Mouse (Mus musculus) liver, embryonic 14.5 days (tissue): ENCODE measurements at regions not wholly inside any gene's neighbourhood (a gene's known extent, or its start where the extent isn't known, plus 50 kb on each side); places are given as distances from the start of the nearest gene placed in this dataset.

Source experiments
- ATAC-seq: fragments of 200-750 bp; cut with Nextera tagmentation; 2 replicates; pipeline ENCODE4 v1.8.0; 2017; ENCODE audit warnings: moderate number of reproducible peaks, mild to moderate bottlenecking, moderate library complexity; ENCODE audit not compliant: insufficient read depth
- DNase-seq, 3 experiments: peaks; one replicate each; pipeline ENCODE4 v3.0.0-alpha.2; 2012 to 2013; ENCODE audit warnings: low read depth in 3 of 3, low spot score in 3 of 3
- H3K27ac ChIP-seq: fragments of 300-500 bp; sonication (generic); 2 replicates; pipeline ENCODE4 v1.5.1; 2014; ENCODE audit warnings: moderate library complexity, mild to moderate bottlenecking, control low read depth, inconsistent platforms
- H3K27me3 ChIP-seq: fragments of 300-500 bp; sonication (generic); 2 replicates; pipeline ENCODE4 v1.6.1; 2014; ENCODE audit warnings: mild to moderate bottlenecking, low read length, moderate library complexity; ENCODE audit not compliant: control insufficient read depth, insufficient read depth
- H3K36me3 ChIP-seq: fragments of 300-500 bp; sonication (generic); replicated peaks from 2 replicates; pipeline ENCODE4 v1.6.1; 2014; ENCODE audit warnings: low read depth; ENCODE audit not compliant: control insufficient read depth, insufficient read depth
- H3K4me1 ChIP-seq, 2 experiments: fragments of 200-500 bp in 1 of 2; fragments of 300-500 bp in 1 of 2; sonication (generic) in 1 of 2; replicated peaks; 2 replicates each; pipeline ENCODE4 v1.6.1; 2012 to 2014; ENCODE audit warnings: antibody characterized with exemption in 1 of 2, inconsistent platforms in 1 of 2, low read length in 1 of 2; ENCODE audit not compliant: control insufficient read depth in 2 of 2, insufficient read depth in 2 of 2
- H3K4me2 ChIP-seq: fragments of 300-500 bp; sonication (generic); 2 replicates; pipeline ENCODE4 v1.6.1; 2014; ENCODE audit warnings: low read depth, mild to moderate bottlenecking, control low read depth, moderate library complexity
- H3K4me3 ChIP-seq, 2 experiments: fragments of 200-500 bp in 1 of 2; fragments of 300-500 bp in 1 of 2; sonication (generic) in 1 of 2; 2 replicates each; pipeline ENCODE4 v1.5.1; 2012 to 2014; ENCODE audit warnings: low read depth in 2 of 2, low read length in 2 of 2, mild to moderate bottlenecking in 2 of 2, control low read depth in 1 of 2, inconsistent platforms in 1 of 2, moderate library complexity in 1 of 2; ENCODE audit not compliant: insufficient read depth in 1 of 2
- H3K9ac ChIP-seq: fragments of 300-500 bp; sonication (generic); replicated peaks from 2 replicates; pipeline ENCODE4 v1.6.1; 2014; ENCODE audit warnings: mild to moderate bottlenecking, control low read depth, moderate library complexity
- H3K9me3 ChIP-seq: fragments of 300-500 bp; sonication (generic); 2 replicates; pipeline ENCODE4 v1.6.1; 2016; ENCODE audit warnings: low read length, mixed read lengths; ENCODE audit not compliant: control insufficient read depth
- CTCF ChIP-seq: IDR thresholded peaks from 2 replicates; pipeline ENCODE4 v1.5.1; 2016; ENCODE audit warnings: antibody characterized with exemption, low read depth, control low read depth
- EP300 ChIP-seq: IDR thresholded peaks from 2 replicates; pipeline ENCODE4 v1.6.1; 2016; ENCODE audit warnings: antibody characterized with exemption, low read depth
- WGBS: fragments of 180-500 bp; shearing (Covaris S2); extraction: QIAGEN DNeasy Blood & Tissue Kit; methylation state at CpG from one replicate; pipeline ENCODE4 v1.1.7; 2014; ENCODE audit not compliant: insufficient replicate concordance; 5-methylcytosine and 5-hydroxymethylcytosine counted together

GRCm38 (mm10) chr7:83258363-83258916 is 326.3 kb upstream of the Tmc3 start:
- H3K36me3 ChIP-seq = no peaks in the 10 kb centered on the region
- H3K4me3 ChIP-seq = no peak overlapping the region
- H3K27ac ChIP-seq = no peak overlapping the region
- no peaks in the 10 kb centered on the region for H3K9me3 ChIP-seq
- DNase-seq (no peak), ATAC-seq (no peak)
- H3K4me1 ChIP-seq = no peaks in the 10 kb centered on the region
- WGBS = 56% methylated on average over 2 of the region's 2 CpGs
- H3K27me3 ChIP-seq = no peaks in the 10 kb centered on the region
- H3K4me2 ChIP-seq = no peak overlapping the region
- no peak for TF ChIP-seq EP300
- no peak for TF ChIP-seq CTCF
- H3K9ac ChIP-seq = no peak overlapping the region

GRCm38 (mm10) chr7:83261489-83261888 is 323.2 kb upstream of the Tmc3 start:
- TF ChIP-seq EP300 = no peak
- TF ChIP-seq CTCF = no peak
- Histone ChIP-seq H3K4me3 (no peak overlapping the region), H3K4me2 (no peak overlapping the region), H3K4me1 (no peaks in the 10 kb centered on the region), H3K27ac (no peak overlapping the region), H3K27me3 (no peaks in the 10 kb centered on the region), H3K9me3 (no peaks in the 10 kb centered on the region), H3K9ac (no peak overlapping the region), H3K36me3 (no peaks in the 10 kb centered on the region)
- ATAC-seq (no peak), DNase-seq (no peak)

- Histone ChIP-seq H3K36me3 (no peaks in the 10 kb centered on the region), H3K9ac (no peak overlapping the region), H3K4me3 (no peak overlapping the region), H3K4me1 (no peaks in the 10 kb centered on the region), H3K9me3 (no peaks in the 10 kb centered on the region), H3K27ac (no peak overlapping the region), H3K27me3 (no peaks in the 10 kb centered on the region), H3K4me2 (no peak overlapping the region)
- 31% methylated on average over 5 of the region's 5 CpGs for WGBS
- ATAC-seq (no peak), DNase-seq (no peak)
- no peak for TF ChIP-seq CTCF
- no peak for TF ChIP-seq EP300
Measured at GRCm38 (mm10) chr7:83289915-83290773, 294.6 kb upstream of the Tmc3 start.

- no peak overlapping the region for H3K27ac ChIP-seq
- no peak overlapping the region for H3K9ac ChIP-seq
- H3K4me2 ChIP-seq = no peak overlapping the region
- no peaks in the 10 kb centered on the region for H3K4me1 ChIP-seq
- H3K4me3 ChIP-seq = no peak overlapping the region
- 37% methylated on average over 1 of the region's 1 CpGs for WGBS
- no peaks in the 10 kb centered on the region for H3K9me3 ChIP-seq
- DNase-seq (no peak), ATAC-seq (no peak)
- TF ChIP-seq CTCF (no peak), EP300 (no peak)
- H3K36me3 ChIP-seq = no peaks in the 10 kb centered on the region
- H3K27me3 ChIP-seq = no peaks in the 10 kb centered on the region
Measured at GRCm38 (mm10) chr7:83307112-83307511, 277.6 kb upstream of the Tmc3 start.

GRCm38 (mm10) chr7:83312172-83312571 is 272.6 kb upstream of the Tmc3 start:
- DNase-seq = no peak
- ATAC-seq = no peak
- H3K27me3 ChIP-seq = no peaks in the 10 kb centered on the region
- TF ChIP-seq EP300 (no peak), CTCF (no peak)
- H3K27ac ChIP-seq = no peak overlapping the region
- no peaks in the 10 kb centered on the region for H3K4me1 ChIP-seq
- WGBS = 54% methylated on average over 4 of the region's 4 CpGs
- no peak overlapping the region for H3K4me3 ChIP-seq
- H3K9ac ChIP-seq = no peak overlapping the region
- no peaks in the 10 kb centered on the region for H3K9me3 ChIP-seq
- H3K4me2 ChIP-seq = no peak overlapping the region
- no peaks in the 10 kb centered on the region for H3K36me3 ChIP-seq
